Mouse (Mus musculus) lung, postnatal 0 days (tissue): ENCODE measurements around the gene Rbfox1. TPM values are rescaled to one million over a fixed set of nuclear protein-coding genes. Genes with fewer than 3 reads are reported as not detected.

Experiments used
- ATAC-seq: fragments of 200-750 bp; cut with Nextera tagmentation; 2 replicates; pipeline ENCODE4 v1.8.0; 2017; ENCODE audit warnings: moderate library complexity
- DNase-seq: peaks from one replicate; pipeline ENCODE4 v3.0.0-alpha.2; 2016; ENCODE audit warnings: low spot score
- H3K27ac ChIP-seq: fragments of 300-500 bp; sonication (generic); 2 replicates; pipeline ENCODE4 v1.5.1; 2014; ENCODE audit warnings: antibody characterized with exemption, mild to moderate bottlenecking, low read length, mixed read lengths
- H3K27me3 ChIP-seq: fragments of 300-500 bp; sonication (generic); replicated peaks from 2 replicates; pipeline ENCODE4 v1.6.1; 2014; ENCODE audit warnings: low read length, mixed read lengths; ENCODE audit not compliant: insufficient read depth
- H3K36me3 ChIP-seq: fragments of 300-500 bp; sonication (generic); 2 replicates; pipeline ENCODE4 v1.6.1; 2014; ENCODE audit warnings: low read length, mixed read lengths; ENCODE audit not compliant: insufficient read depth
- H3K4me1 ChIP-seq: fragments of 300-500 bp; sonication (generic); 2 replicates; pipeline ENCODE4 v1.6.1; 2014; ENCODE audit warnings: antibody characterized with exemption, low read depth, low read length, mixed read lengths; ENCODE audit not compliant: insufficient read depth
- H3K4me2 ChIP-seq: fragments of 300-500 bp; sonication (generic); replicated peaks from 2 replicates; pipeline ENCODE4 v1.6.1; 2014; ENCODE audit warnings: low read depth, mild to moderate bottlenecking, low read length, moderate library complexity, mixed read lengths
- H3K4me3 ChIP-seq: fragments of 300-500 bp; sonication (generic); 2 replicates; pipeline ENCODE4 v1.5.1; 2014; ENCODE audit warnings: low read depth, low read length
- H3K9ac ChIP-seq: fragments of 300-500 bp; sonication (generic); replicated peaks from 2 replicates; pipeline ENCODE4 v1.6.1; 2014; ENCODE audit warnings: low read depth, mild to moderate bottlenecking
- H3K9me3 ChIP-seq: fragments of 300-500 bp; sonication (generic); 2 replicates; pipeline ENCODE4 v1.6.1; 2016; ENCODE audit warnings: low read length, mixed read lengths
- CTCF ChIP-seq: IDR thresholded peaks from 2 replicates; pipeline ENCODE4 v1.5.1; 2016; ENCODE audit warnings: antibody characterized with exemption, mild to moderate bottlenecking
- EP300 ChIP-seq: IDR thresholded peaks from 2 replicates; pipeline ENCODE4 v1.6.1; 2016; ENCODE audit warnings: antibody characterized with exemption, mild to moderate bottlenecking, control low read depth
- whole genome bisulfite sequencing: fragments of 180-500 bp; shearing (Covaris S2); extraction: QIAGEN DNeasy Blood & Tissue Kit; methylation state at CpG from one replicate; pipeline ENCODE4 v1.1.7; 2014; 5-methylcytosine and 5-hydroxymethylcytosine counted together
- polyA plus RNA-seq: library from polyadenylated mRNA; unstranded; fragments of >200 nt; fragmentation: Nextera tagmentation; extraction: Ambion mirVana; gene quantifications from 2 replicates; pipeline ENCODE4 v1.2.1, GENCODE M21; 2015

Rbfox1 gene
- polyA plus RNA-seq, 1 experiment from 2014 or later, result 0.25 TPM

- no peak for ATAC-seq
- Histone ChIP-seq H3K27me3 (no peaks in the 10 kb centered on the region), H3K4me1 (no peaks in the 10 kb centered on the region), H3K9ac (no peak overlapping the region), H3K27ac (no peak overlapping the region), H3K36me3 (no peaks in the 10 kb centered on the region), H3K9me3 (no peaks in the 10 kb centered on the region), H3K4me3 (no peak overlapping the region), H3K4me2 (no peak overlapping the region)
- TF ChIP-seq CTCF (no peak), EP300 (no peak)
- no peak for DNase-seq
- WGBS, result 84% methylated on average over 4 of the region's 4 CpGs
These were observed 830.1 kb downstream of the Rbfox1 start for GRCm38 (mm10) chr16:6715245-6715644.

- Histone ChIP-seq H3K9me3 (no peaks in the 10 kb centered on the region), H3K9ac (no peak overlapping the region), H3K4me1 (no peaks in the 10 kb centered on the region), H3K4me3 (no peak overlapping the region), H3K36me3 (no peaks in the 10 kb centered on the region), H3K27ac (no peak overlapping the region), H3K4me2 (no peak overlapping the region), H3K27me3 (no peaks in the 10 kb centered on the region)
- DNase-seq, result peak; percentile 20
- 0 out of 2 replicates have a peak, but pooled peaks have one; percentile 17 for ATAC-seq
- TF ChIP-seq CTCF, result no peak
- WGBS, result 61% methylated on average over 9 of the region's 9 CpGs
These were observed 831.2 kb downstream of the Rbfox1 start for GRCm38 (mm10) chr16:6716214-6716911.

- H3K36me3 ChIP-seq, result no peaks in the 10 kb centered on the region
- ATAC-seq (no peak), DNase-seq (no peak)
- no peaks in the 10 kb centered on the region for H3K27me3 ChIP-seq
- H3K4me2 ChIP-seq, result no peak overlapping the region
- no peak for TF ChIP-seq CTCF
- no peak for TF ChIP-seq EP300
- 56% methylated on average over 8 of the region's 8 CpGs for WGBS
- H3K9me3 ChIP-seq, result no peaks in the 10 kb centered on the region
- no peak overlapping the region for H3K4me3 ChIP-seq
- H3K27ac ChIP-seq, result no peak overlapping the region
- H3K9ac ChIP-seq, result no peak overlapping the region
- no peaks in the 10 kb centered on the region for H3K4me1 ChIP-seq
These were observed 833.9 kb downstream of the Rbfox1 start for GRCm38 (mm10) chr16:6719027-6719426.

DNA sequence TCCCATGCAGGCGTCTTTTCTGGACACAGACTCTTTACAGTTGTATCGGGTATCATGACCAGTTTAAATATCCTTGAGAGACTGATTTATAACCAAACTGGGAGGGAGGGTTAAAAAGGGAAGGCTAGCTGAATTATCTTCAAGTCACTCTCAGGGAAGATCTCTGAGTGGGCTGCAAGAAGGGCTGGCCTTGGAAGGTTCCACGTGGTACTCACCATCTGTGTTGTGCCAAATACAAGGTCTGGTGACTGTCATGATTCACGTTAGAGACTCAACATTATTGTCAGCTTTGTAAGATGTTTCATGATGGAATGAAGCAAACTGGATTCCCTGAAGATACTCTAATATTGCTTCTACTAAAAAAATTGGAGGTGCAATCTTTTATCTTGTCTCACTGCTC lies 847.5 kb downstream of the Rbfox1 start:
- H3K36me3 ChIP-seq, result no peaks in the 10 kb centered on the region
- no peak for TF ChIP-seq EP300
- no peak overlapping the region for H3K4me2 ChIP-seq
- H3K27ac ChIP-seq, result no peak overlapping the region
- no peaks in the 10 kb centered on the region for H3K9me3 ChIP-seq
- DNase-seq (no peak), ATAC-seq (no peak)
- no peaks in the 10 kb centered on the region for H3K4me1 ChIP-seq
- no peaks in the 10 kb centered on the region for H3K27me3 ChIP-seq
- WGBS, result 61% methylated on average over 4 of the region's 4 CpGs
- no peak overlapping the region for H3K9ac ChIP-seq
- H3K4me3 ChIP-seq, result no peak overlapping the region

GRCm38 (mm10) chr16:6733427-6733826 lies 848.3 kb downstream of the Rbfox1 start:
- 79% methylated on average over 3 of the region's 3 CpGs for WGBS
- H3K4me1 ChIP-seq, result no peaks in the 10 kb centered on the region
- no peak overlapping the region for H3K27ac ChIP-seq
- ATAC-seq (no peak), DNase-seq (no peak)
- TF ChIP-seq CTCF, result no peak
- no peak for TF ChIP-seq EP300
- H3K36me3 ChIP-seq, result no peaks in the 10 kb centered on the region
- H3K4me3 ChIP-seq, result no peak overlapping the region
- H3K9me3 ChIP-seq, result no peaks in the 10 kb centered on the region
- H3K4me2 ChIP-seq, result no peak overlapping the region
- no peaks in the 10 kb centered on the region for H3K27me3 ChIP-seq
- no peak overlapping the region for H3K9ac ChIP-seq

DNA sequence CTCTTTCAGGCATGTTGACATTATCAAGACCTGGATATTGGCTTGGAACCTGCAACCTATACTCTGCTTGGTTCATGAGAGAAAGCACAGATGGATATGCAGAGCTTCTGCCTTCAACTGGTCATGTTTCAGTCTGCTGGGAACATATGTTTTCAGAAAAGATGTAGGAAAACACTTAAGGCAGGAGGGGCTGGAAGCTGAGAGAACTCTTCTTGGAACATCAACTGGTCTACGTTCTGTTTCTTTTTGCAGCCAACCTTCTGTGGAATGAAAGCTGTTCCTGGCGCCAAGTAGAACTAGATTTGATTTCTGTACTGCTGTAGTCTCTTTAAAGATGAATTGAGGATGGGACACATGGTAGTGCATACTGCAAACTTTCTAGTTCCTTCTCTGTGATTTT lies 851.4 kb downstream of the Rbfox1 start:
- no peak overlapping the region for H3K27ac ChIP-seq
- DNase-seq (no peak), ATAC-seq (no peak)
- no peaks in the 10 kb centered on the region for H3K4me1 ChIP-seq
- 58% methylated on average over 2 of the region's 2 CpGs for WGBS
- no peak overlapping the region for H3K4me2 ChIP-seq
- no peak overlapping the region for H3K9ac ChIP-seq
- no peaks in the 10 kb centered on the region for H3K9me3 ChIP-seq
- TF ChIP-seq EP300, result no peak
- TF ChIP-seq CTCF, result no peak
- H3K36me3 ChIP-seq, result no peaks in the 10 kb centered on the region
- H3K27me3 ChIP-seq, result no peaks in the 10 kb centered on the region
- H3K4me3 ChIP-seq, result no peak overlapping the region

- ATAC-seq, result no peak
- no peak for TF ChIP-seq EP300
- no peak for TF ChIP-seq CTCF
- Histone ChIP-seq H3K4me3 (no peak overlapping the region), H3K27me3 (no peaks in the 10 kb centered on the region), H3K9me3 (no peaks in the 10 kb centered on the region), H3K27ac (no peak overlapping the region), H3K4me1 (no peaks in the 10 kb centered on the region), H3K36me3 (no peaks in the 10 kb centered on the region), H3K4me2 (no peak overlapping the region), H3K9ac (no peak overlapping the region)
- WGBS, result 67% methylated on average over 3 of the region's 3 CpGs
- no peak for DNase-seq
These were observed 851.8 kb downstream of the Rbfox1 start for GRCm38 (mm10) chr16:6736998-6737397.
